Mouse (Mus musculus): ENCODE results near the gene Fads6. TPM values are rescaled to one million over a fixed set of nuclear protein-coding genes. Genes with fewer than 3 reads are reported as not detected.

The Fads6 gene
- total and polyA plus RNA-seq, 3 experiments = 0.30 to 8.5 (median 0.63) TPM

DNA sequence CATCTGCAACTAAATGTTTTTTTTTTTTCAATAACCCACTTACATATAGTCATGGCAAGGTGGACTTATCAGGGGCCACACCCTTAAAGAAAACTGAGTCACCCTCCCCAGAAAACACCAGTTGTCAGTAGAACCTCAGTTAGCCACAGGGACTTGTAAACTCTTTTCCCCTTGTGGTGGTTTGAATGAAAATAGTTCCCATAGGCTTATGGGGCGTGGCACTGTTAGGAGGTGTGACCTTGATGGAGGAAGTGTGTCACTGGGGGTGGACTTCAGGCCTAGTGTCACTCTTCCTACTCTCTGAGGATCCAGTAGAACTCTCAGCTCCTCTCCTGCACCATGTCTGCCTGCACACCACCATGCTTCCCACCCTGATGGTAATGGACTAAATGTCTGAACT, 17.7 kb downstream of the Fads6 start (continued):
- TF ChIP-seq HCFC1 (IDR thresholded peaks at IDR 0.05; ENCODE audit: low read depth, low read length) = peak; percentile 43
- TF ChIP-seq MXI1 (IDR thresholded peaks at IDR 0.05; ENCODE audit: low read depth, low read length) = no peak

- DNase-seq (ENCODE audit: extremely low read depth) = no peak
- Histone ChIP-seq H3K4me1 (ENCODE audit: control insufficient read depth in 1 of 2, insufficient read depth in 2 of 2) (peaks cover 20 to 58% of the 10 kb centered on the region in 2 experiments), H3K4me2 (ENCODE audit: insufficient read depth, low read depth, poor library complexity, severe bottlenecking) (peak overlapping the region; percentile 94), H3K9me3 (replicated peaks; ENCODE audit: low read length) (no peaks in the 10 kb centered on the region), H3K27ac (ENCODE audit: insufficient read depth, low read depth) (no peak overlapping the region), H3K79me2 (replicated peaks; ENCODE audit: control insufficient read depth, extremely low read depth, insufficient read depth, poor library complexity, severe bottlenecking) (0 out of 2 replicates have a peak, but pooled peaks cover 9% of the 10 kb centered on the region), H3K36me3 (replicated peaks in 1 of 2; ENCODE audit: control insufficient read depth in 1 of 2, insufficient read depth in 1 of 2, low read length in 1 of 2) (peaks cover 0 to 16% of the 10 kb centered on the region in 2 experiments), H3K9ac (ENCODE audit: insufficient read depth, low read depth) (peak overlapping the region; percentile 97), H3K4me3 (replicated peaks in 1 of 3; ENCODE audit: low read depth in 2 of 3, low read length in 2 of 3, poor library complexity in 1 of 3) (peak overlapping the region in 2 of 3 experiments; percentile 31 to 71), H3K27me3 (replicated peaks) (no peaks in the 10 kb centered on the region)
- in situ Hi-C loops (cut with MboI; ENCODE audit: low pct_ligation_motif_present, low pct_unique_long_range_greater_than_20kb, low sequenced_read_pairs) = no loop called here
- dilution Hi-C loops (cut with MboI; ENCODE audit: extremely low pct_ligation_motif_present, extremely low pct_unique_long_range_greater_than_20kb, low sequenced_read_pairs) = no loop called here
- TF ChIP-seq ETS1 (conservative IDR thresholded peaks at IDR 0.05; ENCODE audit: low read depth, low read length) (no peak), MAZ (IDR thresholded peaks at IDR 0.05; ENCODE audit: low read depth, low read length) (no peak), NRF1 (IDR thresholded peaks at IDR 0.05; ENCODE audit: low read depth, low read length) (no peak), NELFE (IDR thresholded peaks at IDR 0.05; ENCODE audit: low read depth, low read length) (no peak), SIN3A (IDR thresholded peaks at IDR 0.05; ENCODE audit: low read length) (no peak), POLR2AphosphoS2 (IDR thresholded peaks at IDR 0.05; ENCODE audit: low read depth, low read length) (peak; percentile 44; the same call in 1 of the 2 replicates)
Measured at GRCm38 (mm10) chr11:115278176-115278575, 19.3 kb downstream of the Fads6 start.

DNA sequence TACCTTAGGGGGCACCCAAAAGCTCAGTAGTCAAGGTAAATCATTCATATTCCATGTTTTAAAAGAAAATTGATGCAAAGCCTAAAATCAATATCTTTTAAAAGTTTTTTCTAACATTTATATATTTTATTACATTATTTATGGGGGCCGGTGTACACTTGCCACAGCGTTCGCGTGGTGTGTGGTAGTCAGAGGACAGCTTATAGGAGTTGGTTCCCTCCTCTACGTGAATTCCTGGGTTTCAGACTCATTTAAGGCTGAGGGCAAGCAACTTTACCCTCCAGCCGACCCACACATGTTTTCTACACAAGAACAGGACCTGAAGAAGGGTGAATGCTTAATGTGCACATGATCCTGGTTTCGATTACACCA, 19.9 kb downstream of the Fads6 start:
- H3K9me3 ChIP-seq (replicated peaks; ENCODE audit: low read length) = no peaks in the 10 kb centered on the region
- no peak for DNase-seq (ENCODE audit: extremely low read depth)
- peaks cover 0 to 20% of the 10 kb centered on the region in 2 experiments for H3K36me3 ChIP-seq (replicated peaks in 1 of 2; ENCODE audit: control insufficient read depth in 1 of 2, insufficient read depth in 1 of 2, low read length in 1 of 2)
- no peak for TF ChIP-seq RCOR1 (conservative IDR thresholded peaks at IDR 0.05; ENCODE audit: low read depth, low read length)
- TF ChIP-seq EP300 (IDR thresholded peaks at IDR 0.05; ENCODE audit: low read length) = no peak
- TF ChIP-seq CHD1 (IDR thresholded peaks at IDR 0.05; ENCODE audit: low read depth, low read length) = no peak
- no peak for TF ChIP-seq SIN3A (IDR thresholded peaks at IDR 0.05; ENCODE audit: low read length)
- TF ChIP-seq MEF2A (IDR thresholded peaks at IDR 0.05; ENCODE audit: borderline replicate concordance, low read depth, low read length) = no peak
- TF ChIP-seq MXI1 (IDR thresholded peaks at IDR 0.05; ENCODE audit: low read depth, low read length) = no peak
- TF ChIP-seq MAX (IDR thresholded peaks at IDR 0.05; ENCODE audit: low read length) = no peak; the same call in 1 of the 2 replicates
- no peak for TF ChIP-seq MYC (IDR thresholded peaks at IDR 0.05; ENCODE audit: low read depth, low read length)
- no peak for TF ChIP-seq NRF1 (IDR thresholded peaks at IDR 0.05; ENCODE audit: low read depth, low read length)
- no peak for TF ChIP-seq JUND (conservative IDR thresholded peaks at IDR 0.05; ENCODE audit: low read depth, low read length)
- in situ Hi-C loops (cut with MboI; ENCODE audit: low pct_ligation_motif_present, low pct_unique_long_range_greater_than_20kb, low sequenced_read_pairs) = no loop called here
- H3K9ac ChIP-seq (ENCODE audit: insufficient read depth, low read depth) = peak overlapping the region; percentile 97
- H3K4me1 ChIP-seq (ENCODE audit: control insufficient read depth in 1 of 2, insufficient read depth in 2 of 2) = peaks cover 26 to 59% of the 10 kb centered on the region in 2 experiments
- H3K4me2 ChIP-seq (ENCODE audit: insufficient read depth, low read depth, poor library complexity, severe bottlenecking) = peak overlapping the region; percentile 94
- H3K4me3 ChIP-seq (replicated peaks in 1 of 3; ENCODE audit: low read depth in 2 of 3, low read length in 2 of 3, poor library complexity in 1 of 3) = peak overlapping the region; percentile 71 to 98 (median 84)
- 0 out of 2 replicates have a peak, but pooled peaks cover 9% of the 10 kb centered on the region for H3K79me2 ChIP-seq (replicated peaks; ENCODE audit: control insufficient read depth, extremely low read depth, insufficient read depth, poor library complexity, severe bottlenecking)
- no peaks in the 10 kb centered on the region for H3K27me3 ChIP-seq (replicated peaks)
- dilution Hi-C loops (cut with MboI; ENCODE audit: extremely low pct_ligation_motif_present, extremely low pct_unique_long_range_greater_than_20kb, low sequenced_read_pairs) = no loop called here
- peak overlapping the region; percentile 77 for H3K27ac ChIP-seq (ENCODE audit: insufficient read depth, low read depth)
